Mouse (Mus musculus) ovary, adult 10 weeks (tissue): Measurements from ENCODE around the gene Olfr1511. TPM values are rescaled to one million over a fixed set of nuclear protein-coding genes. Genes with fewer than 3 reads are reported as not detected.

ENCODE experiments used
- polyA plus RNA-seq: library from polyadenylated mRNA; stranded (reverse); fragments of 350-450 nt; fragmentation: Illumina TruSeq; extraction: RNeasy Lipid Tissue Mini Kit (QIAGEN cat#74804); gene quantifications from one replicate; pipeline ENCODE4 v1.2.3, GENCODE M21; 2014

Olfr1511 gene
- polyA plus RNA-seq = not detected

DNA sequence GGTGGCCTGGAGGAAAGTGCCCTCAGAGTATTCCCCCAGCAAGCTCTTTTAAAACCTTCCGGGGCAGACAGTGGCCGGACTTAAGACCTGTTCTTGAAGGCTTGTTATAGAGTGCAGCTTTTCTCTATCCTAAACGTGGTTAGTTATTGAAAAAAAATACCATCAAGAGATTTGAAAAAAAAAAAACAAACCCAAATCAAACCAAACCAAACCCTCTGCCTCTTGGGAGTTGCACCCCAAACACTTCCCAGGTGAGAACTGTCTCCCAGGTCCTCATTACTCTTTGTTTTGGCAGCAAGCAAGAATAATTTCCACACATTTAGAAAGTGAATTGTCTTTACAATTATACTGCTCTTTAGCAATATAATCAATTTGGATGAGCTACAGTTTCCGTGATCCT lies at the start of gene Olfr1511:
Gene Olfr1511 (minus strand): TSS at position 101 of the 400 bp plus-strand sequence.

DNA sequence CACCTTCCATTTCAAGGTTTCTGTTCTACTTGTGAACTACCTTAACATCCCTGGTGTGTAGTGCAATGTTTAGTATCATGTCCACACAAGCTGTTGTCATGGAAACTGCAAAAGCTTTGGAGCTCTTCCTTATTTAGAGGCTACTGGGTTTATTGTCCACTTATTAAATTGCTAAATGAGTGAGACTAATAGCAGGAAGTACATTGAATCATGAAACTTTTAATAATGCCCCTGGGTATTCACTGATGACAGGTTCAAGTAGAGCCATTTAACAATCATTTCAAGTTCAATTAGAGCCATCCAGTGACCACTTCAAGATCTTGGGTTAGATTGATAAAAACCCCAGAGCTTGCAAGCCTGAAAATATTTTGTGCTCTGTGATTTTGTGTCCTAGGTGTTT lies 45.5 kb upstream of the Olfr1511 start, which contains the start of gene Olfr1509:
Gene Olfr1509 (plus strand): TSS at position 301 of the 400 bp plus-strand sequence.

DNA sequence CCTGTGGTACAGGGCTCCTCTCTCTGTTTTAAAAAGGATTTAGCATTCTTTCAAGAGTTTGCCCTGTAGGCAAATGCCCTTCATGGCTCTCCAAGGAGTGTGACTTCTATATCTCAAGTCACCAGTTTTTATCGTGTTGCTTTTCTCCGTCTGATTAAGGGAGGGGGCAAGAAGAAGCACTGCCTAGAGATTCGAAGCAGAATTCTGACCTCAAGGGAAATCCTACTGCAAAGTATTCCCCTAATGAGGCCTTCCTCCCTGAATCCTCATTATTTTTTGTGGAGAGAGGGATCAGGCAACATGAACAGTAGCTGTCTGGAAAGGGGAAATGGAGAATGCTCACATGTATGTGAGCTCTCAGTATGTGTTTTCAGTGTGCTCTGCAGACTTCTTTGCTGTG lies 17.1 kb upstream of the Olfr1511 start, which contains the start of gene Olfr1510:
Gene Olfr1510 (minus strand): TSS at position 101 of the 400 bp plus-strand sequence.

DNA sequence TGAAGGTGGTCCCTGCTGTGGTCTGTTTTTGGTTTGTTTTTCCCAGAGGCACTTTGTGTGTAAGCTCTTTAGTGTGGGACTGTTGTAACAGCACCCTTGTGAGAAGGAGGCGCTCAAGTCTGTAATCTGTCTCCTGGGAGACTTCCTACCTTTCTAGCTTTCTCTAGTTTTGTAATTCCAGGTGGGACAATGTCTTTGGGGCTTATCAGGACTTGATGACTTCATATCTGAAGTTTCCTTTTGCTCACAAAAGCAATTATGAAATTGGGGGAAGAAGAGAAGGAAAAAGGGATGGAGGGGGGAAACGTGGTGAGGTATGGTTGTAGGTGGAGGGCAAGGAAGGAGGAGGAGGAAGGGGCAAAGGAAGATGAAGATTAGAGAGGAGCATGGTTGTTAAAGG lies 18.1 kb downstream of the Olfr1511 start, which contains the start of gene Olfr1512:
Gene Olfr1512 (minus strand): TSS at position 101 of the 400 bp plus-strand sequence.

DNA sequence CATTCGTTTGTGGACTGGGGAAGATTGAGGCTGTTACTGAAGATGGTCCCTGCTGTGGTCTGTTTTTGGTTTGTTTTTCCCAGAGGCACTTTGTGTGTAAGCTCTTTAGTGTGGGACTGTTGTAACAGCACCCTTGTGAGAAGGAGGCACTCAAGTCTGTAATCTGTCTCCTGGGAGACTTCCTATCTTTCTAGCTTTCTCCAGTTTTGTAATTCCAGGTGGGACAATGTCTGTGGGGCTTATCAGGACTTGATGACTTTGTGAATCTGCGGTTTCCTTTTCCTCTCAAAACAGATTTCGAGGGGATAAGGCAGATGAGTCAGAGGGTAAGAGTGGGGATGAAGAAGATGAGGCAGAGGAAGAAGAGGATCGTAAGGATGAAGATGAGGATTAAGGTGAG lies 40.9 kb downstream of the Olfr1511 start, which contains the start of gene Olfr1513:
Gene Olfr1513 (minus strand): TSS at position 101 of the 400 bp plus-strand sequence.

Other genes with a start within 250 kb of the Olfr1511 start
- 121 TPM for gene Supt16, start 200.0 kb downstream of the Olfr1511 start, polyA plus RNA-seq
- 122 TPM for gene Chd8, start 139.6 kb downstream of the Olfr1511 start, polyA plus RNA-seq
- 51.2 TPM for gene Tox4, start 118.2 kb downstream of the Olfr1511 start, polyA plus RNA-seq
- 38.3 TPM for gene Rab2b, start 117.8 kb downstream of the Olfr1511 start, polyA plus RNA-seq
- 30.6 TPM for gene Mettl3, start 92.3 kb downstream of the Olfr1511 start, polyA plus RNA-seq
- gene Sall2, start 68.6 kb downstream of the Olfr1511 start, polyA plus RNA-seq = 15.3 TPM
- not detected for gene Olfr1513, start 41.0 kb downstream of the Olfr1511 start, polyA plus RNA-seq
- gene Olfr1512, start 18.2 kb downstream of the Olfr1511 start, polyA plus RNA-seq = not detected
- not detected for gene Olfr1510, start 17.0 kb upstream of the Olfr1511 start, polyA plus RNA-seq
- not detected for gene Olfr1509, start 45.6 kb upstream of the Olfr1511 start, polyA plus RNA-seq
- gene Olfr1508, start 70.1 kb upstream of the Olfr1511 start, polyA plus RNA-seq = not detected
- gene Olfr1507, start 98.4 kb upstream of the Olfr1511 start, polyA plus RNA-seq = not detected